Mouse (Mus musculus) liver, adult 2 months (tissue): ENCODE results near the gene Ankra2.

Experiments used
- CTCF ChIP-seq: fragments of 200-500 bp; IDR thresholded peaks from 2 replicates; pipeline ENCODE4 v1.5.1; 2011; ENCODE audit warnings: low read depth, low read length, control low read depth
- POLR2A ChIP-seq: fragments of 200-500 bp; IDR thresholded peaks from 2 replicates; pipeline ENCODE4 v1.6.1; 2011; ENCODE audit warnings: low read length, control low read depth; ENCODE audit not compliant: insufficient read depth; ENCODE audit errors: extremely low read depth

GRCm38 (mm10) chr13:98296072-98296471, 33.2 kb downstream of the Ankra2 start:
- TF ChIP-seq CTCF (no peak), POLR2A (no peak)
